Mouse (Mus musculus): Measurements from ENCODE around the gene C1qtnf5.

GRCm38 (mm10) chr9:44072599-44072915 lies 34.5 kb upstream of the C1qtnf5 start:
- TF ChIP-seq CTCF (IDR thresholded peaks at IDR 0.05; ENCODE audit: extremely low read depth, insufficient read depth, low read length), result no peak
- TF ChIP-seq POLR2A (IDR thresholded peaks at IDR 0.05; ENCODE audit: extremely low read depth, insufficient read depth, low read length), result no peak

All from cortical plate, adult 2 months (tissue).